Mouse (Mus musculus) heart, adult 2 months (tissue): ENCODE measurements around the gene Il17rb.

Source experiments
- CTCF ChIP-seq: fragments of 200-600 bp; IDR thresholded peaks from 2 replicates; pipeline ENCODE4 v1.8.1; 2022; ENCODE audit warnings: antibody characterized with exemption, mild to moderate bottlenecking, moderate library complexity
- EP300 ChIP-seq: fragments of 200-500 bp; IDR thresholded peaks from 2 replicates; pipeline ENCODE4 v1.6.1; 2011; ENCODE audit warnings: low read depth, low read length, control low read depth; ENCODE audit not compliant: insufficient read depth
- POLR2A ChIP-seq: fragments of 200-500 bp; IDR thresholded peaks from 2 replicates; pipeline ENCODE4 v1.6.1; 2011; ENCODE audit warnings: mild to moderate bottlenecking, low read depth, low read length, control low read depth; ENCODE audit not compliant: insufficient read depth

DNA sequence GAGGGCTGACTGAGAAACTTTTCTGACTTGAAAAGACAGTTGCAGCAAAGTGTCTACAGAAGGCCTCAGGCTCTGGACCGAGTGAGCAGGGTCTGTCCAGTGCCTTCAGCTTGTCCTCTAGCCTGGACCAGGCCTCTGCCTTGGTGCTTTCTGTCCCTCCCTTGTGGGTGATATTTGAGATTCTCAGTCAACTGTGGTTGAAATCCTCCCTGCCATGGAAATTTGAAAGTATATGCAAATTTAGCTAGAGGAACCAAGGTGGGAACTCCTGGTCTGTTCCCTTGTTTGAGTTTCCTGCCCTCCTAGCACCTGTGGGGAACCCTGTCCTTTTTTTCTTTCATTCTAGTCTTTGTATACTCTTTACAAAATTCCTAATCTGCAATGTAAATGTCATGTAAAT is 6.3 kb upstream of the Il17rb start:
- TF ChIP-seq CTCF: no peak
- TF ChIP-seq POLR2A: no peak
- no peak for TF ChIP-seq EP300
